Mouse (Mus musculus): ENCODE measurements around the gene Cenpo. TPM values are rescaled to one million over a fixed set of nuclear protein-coding genes. Genes with fewer than 3 reads are reported as not detected.

Cenpo gene
- polyA plus RNA-seq, 1 experiment from 2014 or later: 24.8 TPM

Other genes starting within 250 kb of the Cenpo start
- 13.7 and 14.4 TPM in 2 replicates for gene Efr3b, start 195.4 kb downstream of the Cenpo start, polyA plus RNA-seq (2014; fragmentation: Nextera tagmentation; extraction: Ambion mirVana)
- 12.9 and 14.9 TPM in 2 replicates for gene Dnajc27, start 151.7 kb downstream of the Cenpo start, polyA plus RNA-seq (2014; fragmentation: Nextera tagmentation; extraction: Ambion mirVana)
- 5.1 and 6.1 TPM in 2 replicates for gene Adcy3, start 101.2 kb downstream of the Cenpo start, polyA plus RNA-seq (2014; fragmentation: Nextera tagmentation; extraction: Ambion mirVana)
- gene Ptrhd1, start 267 bp downstream of the Cenpo start, polyA plus RNA-seq (2014; fragmentation: Nextera tagmentation; extraction: Ambion mirVana): 6.0 and 6.5 TPM in 2 replicates
- 9.0 and 9.2 TPM in 2 replicates for gene Ncoa1, start 242.9 kb upstream of the Cenpo start, polyA plus RNA-seq (2014; fragmentation: Nextera tagmentation; extraction: Ambion mirVana)